Mouse (Mus musculus) myocyte (in vitro differentiated cells): ENCODE data around the gene Uba3. TPM values are rescaled to one million over a fixed set of nuclear protein-coding genes. Genes with fewer than 3 reads are reported as not detected.

ENCODE experiments used
- H3K27me3 ChIP-seq: one replicate; pipeline ENCODE4 v1.6.1; 2011; ENCODE audit not compliant: control insufficient read depth, insufficient read depth, insufficient read length
- H3K36me3 ChIP-seq: one replicate; pipeline ENCODE4 v1.6.1; 2011; ENCODE audit not compliant: control insufficient read depth, insufficient read depth
- H3K4me2 ChIP-seq: one replicate; pipeline ENCODE4 v1.6.1; 2011; ENCODE audit warnings: low read depth, control low read depth
- H3K4me3 ChIP-seq: one replicate; pipeline ENCODE4 v1.5.1; 2011; ENCODE audit warnings: mild to moderate bottlenecking, control low read depth, moderate library complexity
- H3K79me2 ChIP-seq: one replicate; pipeline ENCODE4 v1.6.1; 2011; ENCODE audit not compliant: control insufficient read depth, insufficient read depth
- H3ac ChIP-seq: one replicate; pipeline ENCODE4 v1.6.1; 2011; ENCODE audit not compliant: control insufficient read depth, insufficient read length
- CEBPB ChIP-seq: IDR thresholded peaks from 2 replicates; pipeline ENCODE4 v1.6.1; 2011; ENCODE audit warnings: mild to moderate bottlenecking, moderate library complexity; ENCODE audit not compliant: poor library complexity, insufficient read depth, severe bottlenecking
- E2F4 ChIP-seq: IDR thresholded peaks from one replicate; pipeline ENCODE4 v1.6.1; 2011; ENCODE audit warnings: mild to moderate bottlenecking, control low read depth, moderate library complexity; ENCODE audit not compliant: insufficient read depth
- MAX ChIP-seq: IDR thresholded peaks from one replicate; pipeline ENCODE4 v1.6.1; 2011; ENCODE audit warnings: low read depth, mild to moderate bottlenecking, control low read depth
- MYOD1 ChIP-seq, 3 experiments: IDR thresholded peaks; one replicate each; pipeline ENCODE4 v1.6.1; 2011; ENCODE audit warnings: control low read depth in 2 of 3, low read depth in 2 of 3, mild to moderate bottlenecking in 2 of 3, moderate library complexity in 1 of 3; ENCODE audit not compliant: insufficient read length in 2 of 3, control insufficient read depth in 1 of 3
- MYOG ChIP-seq, 3 experiments: IDR thresholded peaks; one replicate each; pipeline ENCODE4 v1.6.1; 2011; ENCODE audit warnings: control low read depth in 2 of 3, low read depth in 2 of 3, mild to moderate bottlenecking in 2 of 3; ENCODE audit not compliant: insufficient read length in 2 of 3, control insufficient read depth in 1 of 3, insufficient read depth in 1 of 3
- POLR2A ChIP-seq: IDR thresholded peaks from one replicate; pipeline ENCODE4 v1.6.1; 2011; ENCODE audit warnings: low read depth, mild to moderate bottlenecking, control low read depth, moderate library complexity; ENCODE audit not compliant: insufficient read length
- POLR2AphosphoS2 ChIP-seq: IDR thresholded peaks from one replicate; pipeline ENCODE4 v1.6.1; 2011; ENCODE audit warnings: low read depth, control low read depth; ENCODE audit not compliant: insufficient read length
- REST ChIP-seq: IDR thresholded peaks from one replicate; pipeline ENCODE4 v1.6.1; 2011; ENCODE audit warnings: mild to moderate bottlenecking, control low read depth, moderate library complexity; ENCODE audit not compliant: insufficient read depth, insufficient read length
- SRF ChIP-seq: IDR thresholded peaks from one replicate; pipeline ENCODE4 v1.6.1; 2011; ENCODE audit warnings: low read depth; ENCODE audit not compliant: control insufficient read depth, insufficient read length
- TCF12 ChIP-seq: IDR thresholded peaks from one replicate; pipeline ENCODE4 v1.6.1; 2011; ENCODE audit warnings: mild to moderate bottlenecking, control low read depth; ENCODE audit not compliant: poor library complexity, insufficient read depth, severe bottlenecking
- TCF3 ChIP-seq: IDR thresholded peaks from one replicate; pipeline ENCODE4 v1.6.1; 2011; ENCODE audit warnings: low read depth, control low read depth; ENCODE audit not compliant: insufficient read length
- USF1 ChIP-seq: IDR thresholded peaks from one replicate; pipeline ENCODE4 v1.6.1; 2011; ENCODE audit warnings: low read depth, mild to moderate bottlenecking, control low read depth, moderate library complexity
- polyA plus RNA-seq: library from polyadenylated mRNA; unstranded; fragments of >200 nt; fragmentation: generic; extraction: Trizol; gene quantifications from one replicate; pipeline ENCODE4 v1.2.1, GENCODE M21; 2012; ENCODE audit warnings: missing spikeins

Gene Uba3
- polyA plus RNA-seq: 43.7 TPM

- Histone ChIP-seq H3K4me2 (peak within 1 kb of the TSS; percentile 85), H3K27me3 (no peaks in the 10 kb centered on the region), H3K4me3 (peak within 1 kb of the TSS; percentile 62), H3K36me3 (peaks cover 13% of the 10 kb centered on the region), H3K79me2 (peaks cover 47% of the 10 kb centered on the region), H3ac (peak within 1 kb of the TSS; percentile 40)
- TF ChIP-seq POLR2A (peak; percentile 84), MYOD1 (IDR thresholded peaks at IDR 0.05; ENCODE audit: control insufficient read depth in 1 of 3, insufficient read length in 2 of 3, low read depth in 2 of 3) (no peak), CEBPB (no peak), REST (peak; percentile 4), MYOG (IDR thresholded peaks at IDR 0.05; ENCODE audit: control insufficient read depth in 1 of 3, insufficient read depth in 1 of 3, insufficient read length in 2 of 3, low read depth in 2 of 3) (peak in 1 of 3 experiments; percentile 24), MAX (no peak), E2F4 (peak; percentile 13), POLR2AphosphoS2 (peak; percentile 71), SRF (no peak), TCF12 (no peak)
These were observed at the start of gene Uba3 for GRCm38 (mm10) chr6:97205439-97205885. Gene Uba3 (minus strand): TSS chr6:97205647.

GRCm38 (mm10) chr6:97252711-97253221 lies 47.3 kb upstream of the Uba3 start, which contains the start of gene Lmod3:
Gene Lmod3 (minus strand): TSS chr6:97252759.
- Histone ChIP-seq H3ac (no peak within 1 kb of the TSS), H3K4me2 (peak within 1 kb of the TSS; percentile 68)

GRCm38 (mm10) chr6:97252086-97252485 lies 46.6 kb upstream of the Uba3 start:
- no peak overlapping the region for H3ac ChIP-seq
- TF ChIP-seq USF1 (no peak), POLR2AphosphoS2 (no peak), E2F4 (no peak), SRF (no peak), REST (no peak), POLR2A (no peak), MYOG (IDR thresholded peaks at IDR 0.05; ENCODE audit: control insufficient read depth in 1 of 3, insufficient read depth in 1 of 3, insufficient read length in 2 of 3, low read depth in 2 of 3) (no peak), TCF3 (no peak), CEBPB (no peak), MAX (no peak), MYOD1 (IDR thresholded peaks at IDR 0.05; ENCODE audit: control insufficient read depth in 1 of 3, insufficient read length in 2 of 3, low read depth in 2 of 3) (no peak), TCF12 (no peak)
- H3K36me3 ChIP-seq: no peaks in the 10 kb centered on the region
- H3K27me3 ChIP-seq: no peaks in the 10 kb centered on the region
- peak overlapping the region; percentile 68 for H3K4me2 ChIP-seq
- peak overlapping the region; percentile 29 for H3K4me3 ChIP-seq
- no peaks in the 10 kb centered on the region for H3K79me2 ChIP-seq

More at GRCm38 (mm10) chr6:97252711-97253221, 47.3 kb upstream of the Uba3 start, which contains the start of gene Lmod3:
- TF ChIP-seq REST (no peak), SRF (peak; percentile 43), POLR2AphosphoS2 (no peak), MYOG (IDR thresholded peaks at IDR 0.05; ENCODE audit: control insufficient read depth in 1 of 3, insufficient read depth in 1 of 3, insufficient read length in 2 of 3, low read depth in 2 of 3) (peak in 1 of 3 experiments; percentile 28), TCF3 (no peak), USF1 (no peak), CEBPB (0 out of 2 replicates have a peak, but pooled peaks have one; percentile 10), E2F4 (no peak), MAX (no peak), MYOD1 (IDR thresholded peaks at IDR 0.05; ENCODE audit: control insufficient read depth in 1 of 3, insufficient read length in 2 of 3, low read depth in 2 of 3) (peak; percentile 60 to 85 (median 83)), POLR2A (no peak), TCF12 (peak; percentile 59)
- H3K79me2 ChIP-seq: no peaks in the 10 kb centered on the region
- H3K36me3 ChIP-seq: no peaks in the 10 kb centered on the region
- no peaks in the 10 kb centered on the region for H3K27me3 ChIP-seq
- peak within 1 kb of the TSS; percentile 29 for H3K4me3 ChIP-seq

- H3K4me3 ChIP-seq: peak overlapping the region; percentile 29
- H3K4me2 ChIP-seq: peak overlapping the region; percentile 68
These were observed 45.5 kb upstream of the Uba3 start for GRCm38 (mm10) chr6:97250966-97251365.

More at GRCm38 (mm10) chr6:97250966-97251365, 45.5 kb upstream of the Uba3 start:
- Histone ChIP-seq H3K36me3 (no peaks in the 10 kb centered on the region), H3K79me2 (no peaks in the 10 kb centered on the region), H3ac (no peak overlapping the region), H3K27me3 (no peaks in the 10 kb centered on the region)
- TF ChIP-seq POLR2A: no peak
- no peak for TF ChIP-seq MAX
- TF ChIP-seq SRF: no peak
- no peak for TF ChIP-seq CEBPB
- TF ChIP-seq TCF12: no peak
- no peak for TF ChIP-seq MYOG (IDR thresholded peaks at IDR 0.05; ENCODE audit: control insufficient read depth in 1 of 3, insufficient read depth in 1 of 3, insufficient read length in 2 of 3, low read depth in 2 of 3)
- no peak for TF ChIP-seq E2F4
- no peak for TF ChIP-seq TCF3
- TF ChIP-seq REST: no peak
- no peak for TF ChIP-seq USF1
- TF ChIP-seq MYOD1 (IDR thresholded peaks at IDR 0.05; ENCODE audit: control insufficient read depth in 1 of 3, insufficient read length in 2 of 3, low read depth in 2 of 3): no peak
